Mouse (Mus musculus) bone marrow, adult 2 months (tissue): ENCODE results near the gene Dpt.

Experiments used
- CTCF ChIP-seq: fragments of 200-500 bp; IDR thresholded peaks from 2 replicates; pipeline ENCODE4 v1.5.1; 2011; ENCODE audit warnings: low read length, control low read depth; ENCODE audit not compliant: control insufficient read depth, insufficient read depth
- POLR2A ChIP-seq: fragments of 200-500 bp; IDR thresholded peaks from 2 replicates; pipeline ENCODE4 v1.6.1; 2011; ENCODE audit warnings: low read depth, mild to moderate bottlenecking, control low read depth, low read length, borderline replicate concordance; ENCODE audit not compliant: control insufficient read depth

DNA sequence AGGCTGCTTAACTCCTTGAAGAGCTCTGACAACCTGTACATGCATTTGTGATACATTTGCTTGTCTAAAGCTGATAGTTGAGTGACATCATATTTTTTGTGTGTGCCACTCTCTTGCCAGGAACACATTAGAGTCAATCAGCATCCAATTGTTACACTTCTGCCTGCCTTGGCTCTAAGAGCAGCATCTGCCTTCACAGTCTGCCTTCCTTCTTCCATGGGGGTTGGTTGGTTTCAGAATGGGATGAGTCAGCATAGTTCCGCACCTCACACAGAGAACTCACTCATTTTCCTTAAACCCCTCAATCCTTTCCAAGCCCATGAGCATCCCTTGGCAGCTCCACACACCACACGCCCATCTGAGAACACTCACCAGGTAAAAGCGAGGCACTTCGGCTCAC, 42.7 kb upstream of the Dpt start:
- TF ChIP-seq POLR2A (no peak), CTCF (no peak)
